Mouse (Mus musculus) embryonic facial prominence, embryonic 10.5 days (tissue): ENCODE measurements around the gene Arl10. TPM values are rescaled to one million over a fixed set of nuclear protein-coding genes. Genes with fewer than 3 reads are reported as not detected.

Experiments used
- DNase-seq: peaks from one replicate; pipeline ENCODE4 v3.0.0-alpha.2; 2017; ENCODE audit warnings: low spot score
- H3K27ac ChIP-seq: fragments of 300-500 bp; sonication (generic); replicated peaks from 2 replicates; pipeline ENCODE4 v1.5.1; 2016; ENCODE audit warnings: mild to moderate bottlenecking
- H3K27me3 ChIP-seq: fragments of 300-500 bp; sonication (generic); replicated peaks from 2 replicates; pipeline ENCODE4 v1.6.1; 2016; ENCODE audit warnings: low read depth, mild to moderate bottlenecking; ENCODE audit not compliant: poor library complexity, severe bottlenecking
- H3K36me3 ChIP-seq: fragments of 300-500 bp; sonication (generic); replicated peaks from 2 replicates; pipeline ENCODE4 v1.6.1; 2016; ENCODE audit warnings: mild to moderate bottlenecking, moderate library complexity
- H3K4me1 ChIP-seq: fragments of 300-500 bp; sonication (generic); 2 replicates; pipeline ENCODE4 v1.6.1; 2016
- H3K4me3 ChIP-seq: fragments of 300-500 bp; sonication (generic); 2 replicates; pipeline ENCODE4 v1.5.1; 2016; ENCODE audit warnings: mild to moderate bottlenecking, moderate library complexity
- H3K9me3 ChIP-seq: fragments of 300-500 bp; sonication (generic); 2 replicates; pipeline ENCODE4 v1.6.1; 2016; ENCODE audit warnings: mild to moderate bottlenecking
- WGBS: fragments of 180-500 bp; shearing (Covaris S2); methylation state at CpG from one replicate; pipeline ENCODE4 v1.1.7; 2016; 5-methylcytosine and 5-hydroxymethylcytosine counted together
- polyA plus RNA-seq: library from polyadenylated mRNA; unstranded; fragments of >200 nt; fragmentation: Nextera tagmentation; extraction: Ambion mirVana; gene quantifications from 2 replicates; pipeline ENCODE4 v1.2.1, GENCODE M21; 2016

The Arl10 gene
- polyA plus RNA-seq: 28.8 and 29.6 TPM in 2 replicates

GRCm38 (mm10) chr13:54574854-54575481 lies at the start of gene Arl10:
Gene Arl10 (plus strand): TSS chr13:54575015.
- peaks cover 24% of the 10 kb centered on the region for H3K4me1 ChIP-seq
- peak within 1 kb of the TSS; percentile 88 for H3K4me3 ChIP-seq
- DNase-seq: peak; percentile 89
- H3K27ac ChIP-seq: peak within 1 kb of the TSS; percentile 93
- H3K27me3 ChIP-seq: peaks cover 18% of the 10 kb centered on the region
- H3K36me3 ChIP-seq: peaks cover 40% of the 10 kb centered on the region
- no peaks in the 10 kb centered on the region for H3K9me3 ChIP-seq
- WGBS: under 1% methylated on average over 55 of the region's 55 CpGs

GRCm38 (mm10) chr13:54527140-54527539 lies 47.7 kb upstream of the Arl10 start:
- 90% methylated on average over 6 of the region's 6 CpGs for WGBS
- Histone ChIP-seq H3K27me3 (no peaks in the 10 kb centered on the region), H3K9me3 (no peaks in the 10 kb centered on the region), H3K4me3 (no peak overlapping the region), H3K4me1 (no peaks in the 10 kb centered on the region), H3K27ac (no peak overlapping the region), H3K36me3 (peaks cover 83% of the 10 kb centered on the region)
- no peak for DNase-seq

- Histone ChIP-seq H3K27ac (no peak overlapping the region), H3K9me3 (no peaks in the 10 kb centered on the region), H3K4me1 (no peaks in the 10 kb centered on the region), H3K27me3 (no peaks in the 10 kb centered on the region), H3K4me3 (no peak overlapping the region), H3K36me3 (peaks cover 92% of the 10 kb centered on the region)
- no peak for DNase-seq
These were observed 42.7 kb upstream of the Arl10 start for GRCm38 (mm10) chr13:54532134-54532533.

GRCm38 (mm10) chr13:54548036-54548435 lies 26.8 kb upstream of the Arl10 start:
- no peaks in the 10 kb centered on the region for H3K4me1 ChIP-seq
- no peak overlapping the region for H3K27ac ChIP-seq
- H3K27me3 ChIP-seq: no peaks in the 10 kb centered on the region
- 87% methylated on average over 7 of the region's 7 CpGs for WGBS
- no peak overlapping the region for H3K4me3 ChIP-seq
- H3K9me3 ChIP-seq: no peaks in the 10 kb centered on the region
- H3K36me3 ChIP-seq: peaks cover 82% of the 10 kb centered on the region
- DNase-seq: no peak

GRCm38 (mm10) chr13:54556176-54556575 lies 18.6 kb upstream of the Arl10 start:
- no peaks in the 10 kb centered on the region for H3K4me1 ChIP-seq
- no peaks in the 10 kb centered on the region for H3K27me3 ChIP-seq
- no peak overlapping the region for H3K27ac ChIP-seq
- H3K9me3 ChIP-seq: no peaks in the 10 kb centered on the region
- H3K4me3 ChIP-seq: no peak overlapping the region
- H3K36me3 ChIP-seq: peaks cover 98% of the 10 kb centered on the region
- 92% methylated on average over 9 of the region's 9 CpGs for WGBS
- no peak for DNase-seq

DNA sequence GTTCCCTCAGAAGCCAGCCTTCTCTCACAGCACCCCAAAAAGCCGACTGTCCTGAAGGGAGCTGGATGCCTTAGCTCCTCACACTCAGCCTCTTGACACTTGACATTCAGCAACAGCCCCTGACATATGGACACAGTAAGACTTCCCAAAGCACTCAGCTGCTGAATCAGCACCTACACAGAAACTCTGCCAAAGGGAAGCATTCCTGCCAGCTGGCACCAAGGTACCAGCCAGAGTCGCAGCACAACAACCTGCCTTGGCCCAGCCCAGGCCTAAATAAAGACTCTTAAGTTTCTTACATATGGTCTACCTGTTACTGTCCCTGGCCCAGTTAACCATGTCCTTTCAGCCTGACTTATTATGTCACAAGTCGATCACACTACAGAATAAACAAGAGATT lies 18.0 kb upstream of the Arl10 start:
- Histone ChIP-seq H3K9me3 (no peaks in the 10 kb centered on the region), H3K27ac (no peak overlapping the region), H3K27me3 (no peaks in the 10 kb centered on the region), H3K4me3 (no peak overlapping the region), H3K4me1 (no peaks in the 10 kb centered on the region), H3K36me3 (peaks cover 98% of the 10 kb centered on the region)
- no peak for DNase-seq
- WGBS: 95% methylated on average over 3 of the region's 3 CpGs

- Histone ChIP-seq H3K27ac (no peak overlapping the region), H3K27me3 (no peaks in the 10 kb centered on the region), H3K9me3 (no peaks in the 10 kb centered on the region), H3K4me3 (no peak overlapping the region), H3K36me3 (peaks cover 98% of the 10 kb centered on the region), H3K4me1 (no peaks in the 10 kb centered on the region)
- WGBS: 97% methylated on average over 1 of the region's 1 CpGs
- DNase-seq: no peak
These were observed 17.2 kb upstream of the Arl10 start for GRCm38 (mm10) chr13:54557652-54558051.

GRCm38 (mm10) chr13:54559656-54560055 lies 15.2 kb upstream of the Arl10 start:
- Histone ChIP-seq H3K4me1 (peaks cover 9% of the 10 kb centered on the region), H3K27me3 (no peaks in the 10 kb centered on the region), H3K4me3 (no peak overlapping the region), H3K36me3 (peaks cover 92% of the 10 kb centered on the region), H3K27ac (no peak overlapping the region), H3K9me3 (no peaks in the 10 kb centered on the region)
- WGBS: 98% methylated on average over 2 of the region's 2 CpGs
- no peak for DNase-seq

DNA sequence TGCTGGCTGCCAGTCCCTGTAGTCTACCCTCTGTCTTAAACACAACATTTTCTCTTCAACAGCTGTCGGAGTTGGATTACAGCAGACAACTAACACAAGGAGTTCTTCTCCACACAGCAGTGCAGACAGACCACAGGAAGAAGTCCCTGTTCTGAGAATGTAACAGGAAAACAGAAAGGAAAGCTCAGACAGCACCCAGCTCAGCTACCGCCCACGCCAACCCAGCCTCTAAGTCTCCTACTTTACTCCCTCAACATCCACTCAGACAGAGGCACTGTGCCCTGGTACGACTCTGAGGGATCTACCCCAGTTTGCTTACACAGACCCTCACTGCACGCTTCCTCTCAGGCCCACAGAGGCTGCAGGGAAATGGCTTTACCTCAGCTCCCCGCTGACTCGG lies 14.2 kb upstream of the Arl10 start:
- Histone ChIP-seq H3K4me1 (peaks cover 12% of the 10 kb centered on the region), H3K9me3 (no peaks in the 10 kb centered on the region), H3K36me3 (peaks cover 83% of the 10 kb centered on the region), H3K27ac (no peak overlapping the region), H3K4me3 (no peak overlapping the region), H3K27me3 (no peaks in the 10 kb centered on the region)
- DNase-seq: no peak
- WGBS: 92% methylated on average over 7 of the region's 7 CpGs

GRCm38 (mm10) chr13:54562562-54562961 lies 12.3 kb upstream of the Arl10 start:
- peaks cover 63% of the 10 kb centered on the region for H3K36me3 ChIP-seq
- H3K9me3 ChIP-seq: no peaks in the 10 kb centered on the region
- H3K4me1 ChIP-seq: peaks cover 17% of the 10 kb centered on the region
- H3K4me3 ChIP-seq: no peak overlapping the region
- no peak overlapping the region for H3K27ac ChIP-seq
- no peaks in the 10 kb centered on the region for H3K27me3 ChIP-seq
- 87% methylated on average over 7 of the region's 7 CpGs for WGBS
- DNase-seq: no peak

GRCm38 (mm10) chr13:54564232-54565200 lies 10.3 kb upstream of the Arl10 start:
- DNase-seq: no peak
- H3K27ac ChIP-seq: peak overlapping the region; percentile 94
- 14% methylated on average over 45 of the region's 45 CpGs for WGBS

DNA sequence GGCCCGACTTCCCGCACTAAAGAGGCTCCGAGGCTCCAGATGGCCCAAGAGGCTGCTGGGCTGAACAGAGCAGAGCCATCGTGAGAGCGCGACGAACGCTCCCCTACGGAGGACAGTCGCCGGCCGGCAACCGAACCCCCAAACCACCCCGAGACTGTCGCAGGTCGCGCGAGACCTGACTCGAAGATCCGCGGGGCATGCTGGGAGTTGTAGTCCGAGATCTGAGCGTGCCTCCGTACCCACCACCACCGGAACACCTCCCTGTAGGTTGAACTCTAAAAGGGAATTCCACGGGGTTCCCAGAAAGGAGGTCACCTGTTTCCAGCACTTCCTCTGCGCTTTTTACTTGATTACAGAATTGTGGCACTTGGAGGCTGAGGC lies 9.6 kb upstream of the Arl10 start, which contains the start of gene 4833439L19Rik:
4833439L19Rik (minus strand) TSS at position 235 of the 381 bp plus-strand sequence.
- H3K27me3 ChIP-seq: no peaks in the 10 kb centered on the region
- peak within 1 kb of the TSS; percentile 89 for H3K4me3 ChIP-seq
- H3K36me3 ChIP-seq: peaks cover 37% of the 10 kb centered on the region
- H3K4me1 ChIP-seq: peaks cover 21% of the 10 kb centered on the region
- DNase-seq: peak; percentile 95
- no peaks in the 10 kb centered on the region for H3K9me3 ChIP-seq
- peak within 1 kb of the TSS; percentile 94 for H3K27ac ChIP-seq
- under 1% methylated on average over 27 of the region's 27 CpGs for WGBS

More at GRCm38 (mm10) chr13:54564232-54565200, 10.3 kb upstream of the Arl10 start:
- peaks cover 44% of the 10 kb centered on the region for H3K36me3 ChIP-seq
- H3K4me3 ChIP-seq: peak overlapping the region; percentile 89
- H3K9me3 ChIP-seq: no peaks in the 10 kb centered on the region
- no peaks in the 10 kb centered on the region for H3K27me3 ChIP-seq
- H3K4me1 ChIP-seq: peaks cover 21% of the 10 kb centered on the region
